Mouse (Mus musculus) forebrain, embryonic 16.5 days (tissue): ENCODE results near the gene Notch4. TPM values are rescaled to one million over a fixed set of nuclear protein-coding genes. Genes with fewer than 3 reads are reported as not detected.

Experiments used
- ATAC-seq: fragments of 200-750 bp; cut with Nextera tagmentation; 2 replicates; pipeline ENCODE4 v1.8.0; 2017; ENCODE audit warnings: mild to moderate bottlenecking, moderate library complexity
- H3K27ac ChIP-seq: fragments of 300-500 bp; sonication (generic); 2 replicates; pipeline ENCODE4 v1.5.1; 2014; ENCODE audit warnings: low read length, control low read depth
- H3K27me3 ChIP-seq: fragments of 300-500 bp; sonication (generic); replicated peaks from 2 replicates; pipeline ENCODE4 v1.6.1; 2014; ENCODE audit warnings: low read length; ENCODE audit not compliant: control insufficient read depth, insufficient read depth
- H3K36me3 ChIP-seq: fragments of 300-500 bp; sonication (generic); 2 replicates; pipeline ENCODE4 v1.6.1; 2014; ENCODE audit not compliant: control insufficient read depth, insufficient read depth
- H3K4me1 ChIP-seq: fragments of 300-500 bp; sonication (generic); replicated peaks from 2 replicates; pipeline ENCODE4 v1.6.1; 2014; ENCODE audit warnings: low read length; ENCODE audit not compliant: control insufficient read depth, insufficient read depth
- H3K4me2 ChIP-seq: fragments of 300-500 bp; sonication (generic); 2 replicates; pipeline ENCODE4 v1.6.1; 2014; ENCODE audit warnings: mild to moderate bottlenecking, low read length, control low read depth
- H3K4me3 ChIP-seq: fragments of 300-500 bp; sonication (generic); replicated peaks from 2 replicates; pipeline ENCODE4 v1.5.1; 2014; ENCODE audit warnings: mild to moderate bottlenecking, low read length, control low read depth
- H3K9ac ChIP-seq: fragments of 300-500 bp; sonication (generic); replicated peaks from 2 replicates; pipeline ENCODE4 v1.6.1; 2014; ENCODE audit warnings: low read depth, low read length, control low read depth
- H3K9me3 ChIP-seq: fragments of 300-500 bp; sonication (generic); 2 replicates; pipeline ENCODE4 v1.6.1; 2016; ENCODE audit warnings: low read length; ENCODE audit not compliant: control insufficient read depth
- WGBS: fragments of 180-500 bp; shearing (Covaris S2); extraction: QIAGEN DNeasy Blood & Tissue Kit; methylation state at CpG from one replicate; pipeline ENCODE4 v1.1.7; 2014; 5-methylcytosine and 5-hydroxymethylcytosine counted together
- polyA plus RNA-seq: library from polyadenylated mRNA; unstranded; fragments of >200 nt; fragmentation: Nextera tagmentation; extraction: Ambion mirVana; gene quantifications from 2 replicates; pipeline ENCODE4 v1.2.1, GENCODE M21; 2015

The Notch4 gene
- polyA plus RNA-seq, 1 experiment from 2014 or later, result 5.6 TPM

GRCm38 (mm10) chr17:34549156-34549555 lies 14.9 kb upstream of the Notch4 start:
- ATAC-seq, result no peak
- WGBS, result 87% methylated on average over 3 of the region's 3 CpGs
- no peak overlapping the region for H3K9ac ChIP-seq
- no peaks in the 10 kb centered on the region for H3K9me3 ChIP-seq
- H3K27me3 ChIP-seq, result no peaks in the 10 kb centered on the region
- no peak overlapping the region for H3K27ac ChIP-seq
- H3K4me1 ChIP-seq, result no peaks in the 10 kb centered on the region
- H3K4me3 ChIP-seq, result no peak overlapping the region
- H3K4me2 ChIP-seq, result no peak overlapping the region
- H3K36me3 ChIP-seq, result no peaks in the 10 kb centered on the region

GRCm38 (mm10) chr17:34549843-34550242 lies 14.2 kb upstream of the Notch4 start:
- Histone ChIP-seq H3K4me2 (no peak overlapping the region), H3K9ac (no peak overlapping the region), H3K27ac (no peak overlapping the region), H3K27me3 (no peaks in the 10 kb centered on the region), H3K4me3 (no peak overlapping the region), H3K9me3 (no peaks in the 10 kb centered on the region), H3K4me1 (no peaks in the 10 kb centered on the region), H3K36me3 (no peaks in the 10 kb centered on the region)
- 76% methylated on average over 2 of the region's 2 CpGs for WGBS
- no peak for ATAC-seq

GRCm38 (mm10) chr17:34555483-34555882 lies 8.6 kb upstream of the Notch4 start:
- Histone ChIP-seq H3K9ac (no peak overlapping the region), H3K4me1 (no peaks in the 10 kb centered on the region), H3K4me2 (no peak overlapping the region), H3K36me3 (no peaks in the 10 kb centered on the region), H3K9me3 (no peaks in the 10 kb centered on the region), H3K27ac (no peak overlapping the region), H3K27me3 (no peaks in the 10 kb centered on the region), H3K4me3 (no peak overlapping the region)
- 29% methylated on average over 5 of the region's 5 CpGs for WGBS
- ATAC-seq, result no peak

- 81% methylated on average over 8 of the region's 8 CpGs for WGBS
- Histone ChIP-seq H3K4me2 (no peak overlapping the region), H3K4me1 (no peaks in the 10 kb centered on the region), H3K4me3 (no peak overlapping the region), H3K27ac (no peak overlapping the region), H3K27me3 (no peaks in the 10 kb centered on the region), H3K9me3 (no peaks in the 10 kb centered on the region), H3K9ac (no peak overlapping the region), H3K36me3 (no peaks in the 10 kb centered on the region)
- no peak for ATAC-seq
Measured at GRCm38 (mm10) chr17:34556406-34556805, 7.7 kb upstream of the Notch4 start.

- Histone ChIP-seq H3K27ac (no peak overlapping the region), H3K4me3 (no peak overlapping the region), H3K9me3 (no peaks in the 10 kb centered on the region), H3K9ac (no peak overlapping the region), H3K27me3 (no peaks in the 10 kb centered on the region), H3K4me2 (no peak overlapping the region), H3K4me1 (no peaks in the 10 kb centered on the region), H3K36me3 (no peaks in the 10 kb centered on the region)
- no peak for ATAC-seq
- WGBS, result 79% methylated on average over 11 of the region's 11 CpGs
Measured at GRCm38 (mm10) chr17:34557411-34557810, 6.7 kb upstream of the Notch4 start.

- Histone ChIP-seq H3K27me3 (no peaks in the 10 kb centered on the region), H3K27ac (no peak overlapping the region), H3K9me3 (no peaks in the 10 kb centered on the region), H3K4me1 (no peaks in the 10 kb centered on the region), H3K4me3 (no peak overlapping the region), H3K9ac (no peak overlapping the region), H3K36me3 (no peaks in the 10 kb centered on the region), H3K4me2 (no peak overlapping the region)
- WGBS, result 87% methylated on average over 7 of the region's 7 CpGs
- no peak for ATAC-seq
Measured at GRCm38 (mm10) chr17:34559116-34559515, 5.0 kb upstream of the Notch4 start.

GRCm38 (mm10) chr17:34559895-34560294 lies 4.2 kb upstream of the Notch4 start:
- no peaks in the 10 kb centered on the region for H3K36me3 ChIP-seq
- H3K9me3 ChIP-seq, result no peaks in the 10 kb centered on the region
- no peak for ATAC-seq
- no peak overlapping the region for H3K27ac ChIP-seq
- no peak overlapping the region for H3K9ac ChIP-seq
- H3K4me1 ChIP-seq, result no peaks in the 10 kb centered on the region
- 25% methylated on average over 15 of the region's 15 CpGs for WGBS
- H3K27me3 ChIP-seq, result no peaks in the 10 kb centered on the region
- no peak overlapping the region for H3K4me2 ChIP-seq
- no peak overlapping the region for H3K4me3 ChIP-seq

- H3K9ac ChIP-seq, result no peak overlapping the region
- no peak overlapping the region for H3K27ac ChIP-seq
- no peak overlapping the region for H3K4me2 ChIP-seq
- H3K4me3 ChIP-seq, result no peak overlapping the region
- no peaks in the 10 kb centered on the region for H3K4me1 ChIP-seq
- no peaks in the 10 kb centered on the region for H3K9me3 ChIP-seq
- H3K27me3 ChIP-seq, result no peaks in the 10 kb centered on the region
- no peaks in the 10 kb centered on the region for H3K36me3 ChIP-seq
- 93% methylated on average over 6 of the region's 6 CpGs for WGBS
- no peak for ATAC-seq
Measured at GRCm38 (mm10) chr17:34560438-34560837, 3.6 kb upstream of the Notch4 start.

GRCm38 (mm10) chr17:34561200-34561599 lies 2.9 kb upstream of the Notch4 start:
- no peak overlapping the region for H3K27ac ChIP-seq
- no peak overlapping the region for H3K9ac ChIP-seq
- H3K4me1 ChIP-seq, result no peaks in the 10 kb centered on the region
- H3K36me3 ChIP-seq, result no peaks in the 10 kb centered on the region
- H3K4me3 ChIP-seq, result no peak overlapping the region
- 41% methylated on average over 8 of the region's 8 CpGs for WGBS
- H3K9me3 ChIP-seq, result no peaks in the 10 kb centered on the region
- no peaks in the 10 kb centered on the region for H3K27me3 ChIP-seq
- ATAC-seq, result no peak
- H3K4me2 ChIP-seq, result no peak overlapping the region

GRCm38 (mm10) chr17:34562595-34562994 lies 1.5 kb upstream of the Notch4 start:
- Histone ChIP-seq H3K9me3 (no peaks in the 10 kb centered on the region), H3K4me1 (no peaks in the 10 kb centered on the region), H3K9ac (no peak overlapping the region), H3K4me3 (no peak overlapping the region), H3K27ac (no peak overlapping the region), H3K27me3 (peaks cover 3% of the 10 kb centered on the region; the same call in 1 of the 2 replicates), H3K4me2 (no peak overlapping the region), H3K36me3 (no peaks in the 10 kb centered on the region)
- no peak for ATAC-seq
- WGBS, result 68% methylated on average over 3 of the region's 3 CpGs
